Mouse (Mus musculus) frontal cortex, postnatal 25 days (tissue): ENCODE data around the gene Vmn1r88.
"Not testable (repeated sequence)": the region's sequence is repeated elsewhere in the genome, so short reads cannot be mapped to it uniquely, and the experiment has no call there.

Source experiments
- DNase-seq, 2 experiments: peaks; one replicate each; pipeline ENCODE4 v3.0.0; 2022; ENCODE audit warnings: low spot score in 2 of 2

Gene Vmn1r88

DNA sequence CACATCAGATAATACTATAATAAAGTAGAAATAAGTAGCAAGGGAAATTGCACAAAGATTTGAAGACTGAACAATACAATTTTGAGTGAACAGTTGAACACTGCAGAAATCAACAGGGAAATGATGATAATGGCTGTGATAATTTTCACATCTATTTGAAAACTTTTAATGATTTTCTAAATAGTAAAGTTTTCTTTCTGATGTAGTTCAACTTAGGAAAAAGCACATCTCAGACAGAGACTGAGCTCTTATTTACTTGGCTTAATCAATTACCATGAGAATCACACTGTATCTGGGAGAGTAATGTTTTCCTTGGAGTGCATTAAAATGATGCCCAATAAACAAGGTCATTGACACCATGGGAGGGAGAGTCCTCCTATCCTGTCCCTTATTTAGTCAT, at the start of gene Vmn1r88:
Vmn1r88 (plus strand) TSS at position 301 of the 400 bp plus-strand sequence.
- no peak for DNase-seq

DNA sequence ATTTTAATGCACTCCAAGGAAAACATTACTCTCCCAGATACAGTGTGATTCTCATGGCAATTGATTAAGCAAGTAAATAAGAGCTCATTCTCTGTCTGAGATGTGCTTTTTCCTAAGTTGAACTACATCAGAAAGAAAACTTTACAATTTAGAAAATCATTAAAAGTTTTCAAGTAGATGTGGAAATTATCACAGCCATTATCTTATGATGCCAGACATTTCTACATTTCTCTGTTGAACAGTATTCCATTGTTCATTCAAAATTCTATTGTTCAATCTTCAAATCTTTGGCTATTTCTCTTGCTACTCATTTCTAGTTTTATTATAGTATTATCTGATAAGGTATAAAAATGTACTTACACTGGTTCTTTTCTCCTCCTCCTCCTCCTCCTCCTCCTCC, 39.6 kb upstream of the Vmn1r88 start, which contains the start of gene Vmn1r86:
Vmn1r86 (minus strand) TSS at position 101 of the 400 bp plus-strand sequence.
- no peak for DNase-seq

DNA sequence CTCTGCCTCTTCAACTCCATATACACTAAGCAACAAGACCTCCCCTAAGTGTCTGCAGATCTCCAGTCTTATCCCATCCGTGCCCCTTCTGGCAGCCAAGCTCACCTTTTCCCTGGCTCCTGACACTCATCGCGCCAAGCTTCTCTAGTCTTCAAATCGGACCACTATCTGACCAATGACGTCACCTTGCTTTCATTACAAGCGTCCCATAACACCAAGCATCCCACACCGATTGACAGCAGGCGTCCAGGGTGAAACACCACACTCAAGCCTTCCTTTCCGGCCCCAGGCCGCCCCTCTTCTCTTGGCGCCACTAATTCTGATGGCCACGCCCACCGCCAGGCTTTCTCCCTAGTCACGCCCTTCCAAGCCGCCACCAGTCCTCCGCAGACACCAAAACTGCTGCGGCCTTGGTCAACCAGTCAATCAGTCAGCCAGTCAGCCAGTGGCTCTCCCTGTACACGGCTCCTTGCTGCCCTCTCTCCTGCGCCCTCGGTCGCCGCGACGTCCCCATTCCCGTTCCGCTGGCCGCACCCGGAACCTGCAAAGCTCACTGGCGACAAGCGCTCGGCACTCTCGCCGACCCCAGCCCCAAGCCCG, 35.7 kb upstream of the Vmn1r88 start:
- not testable (repeated sequence) for DNase-seq

DNA sequence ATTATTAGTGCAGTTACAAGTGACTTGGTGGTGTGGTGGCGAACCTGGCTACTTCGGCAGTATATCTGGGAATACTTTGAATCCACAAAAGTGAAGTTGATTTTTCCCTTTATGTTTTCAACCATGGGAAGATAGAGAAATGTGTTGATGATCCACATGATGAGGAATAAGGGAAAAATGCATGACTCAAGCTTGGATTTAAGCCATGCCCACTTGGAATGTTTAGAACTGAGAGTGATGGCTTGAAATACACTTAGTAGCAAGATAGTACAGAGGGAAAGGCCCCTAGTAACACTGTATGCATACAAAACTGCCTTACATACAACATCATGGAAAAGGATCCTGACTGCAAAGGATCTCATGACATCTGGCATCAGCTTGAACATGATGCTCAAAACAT, 27.5 kb upstream of the Vmn1r88 start:
- DNase-seq = no peak

DNA sequence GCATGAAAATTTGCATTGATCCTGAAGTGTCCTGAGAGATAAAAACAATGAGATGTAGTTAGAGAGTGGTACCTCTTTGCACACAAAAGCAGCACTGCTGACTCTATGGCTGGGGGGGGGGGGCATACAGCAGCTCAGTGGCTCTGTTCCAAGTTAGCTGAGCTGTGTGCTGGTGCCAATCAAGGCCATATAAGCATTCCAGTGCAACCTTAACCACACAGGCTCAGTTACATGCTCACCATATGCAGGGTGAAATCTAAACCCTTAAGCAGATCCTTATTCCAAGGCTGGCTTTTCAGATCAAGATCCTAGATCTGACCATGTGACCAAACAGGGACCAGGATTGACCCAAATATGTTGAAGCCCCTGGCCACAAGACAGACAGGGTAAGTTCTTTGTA, 22.0 kb upstream of the Vmn1r88 start:
- no peak for DNase-seq

DNA sequence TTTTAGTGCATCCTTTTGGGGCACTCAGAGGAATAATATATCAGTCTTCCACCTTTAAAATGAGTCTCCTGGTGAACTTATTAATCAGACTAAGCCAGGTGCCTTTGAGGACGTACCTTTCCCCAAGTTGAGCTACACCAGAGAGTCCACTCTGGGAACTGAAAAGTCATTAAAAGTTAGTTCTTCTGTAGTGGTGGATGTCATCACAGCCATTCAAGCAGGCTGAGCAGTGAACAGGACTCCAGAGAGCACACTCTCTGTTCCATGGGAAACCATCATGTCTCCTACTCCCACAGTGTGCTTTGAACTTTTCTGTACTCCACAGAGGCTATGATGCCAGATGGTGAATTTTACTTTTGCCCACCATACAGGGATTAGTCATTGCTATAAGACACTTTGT, 19.3 kb upstream of the Vmn1r88 start, which contains the start of gene Vmn1r87:
Vmn1r87 (minus strand) TSS at position 101 of the 400 bp plus-strand sequence.
- no peak for DNase-seq

DNA sequence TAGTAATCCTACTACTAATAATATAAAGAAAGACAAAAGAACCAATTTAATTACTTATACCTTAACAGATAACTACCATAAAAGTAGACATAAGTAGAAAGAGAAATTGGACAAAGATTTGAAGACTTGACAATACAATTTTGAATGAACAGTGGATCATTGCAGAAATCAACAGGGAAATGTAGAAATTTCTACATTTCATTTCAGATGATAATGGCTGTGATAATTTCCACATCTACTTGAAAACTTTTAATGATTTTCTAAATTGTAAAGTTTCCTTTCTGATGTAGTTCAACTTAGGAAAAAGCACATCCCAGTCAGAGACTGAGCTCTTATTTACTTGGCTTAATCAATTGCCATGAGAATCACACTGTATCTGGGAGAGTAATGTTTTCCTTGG, 53.4 kb downstream of the Vmn1r88 start, which contains the start of gene Vmn1r89:
Vmn1r89 (plus strand) TSS at position 301 of the 400 bp plus-strand sequence.
- DNase-seq = no peak
